Mouse (Mus musculus) forebrain, embryonic 15.5 days (tissue): ENCODE results near the gene Pkm. TPM values are rescaled to one million over a fixed set of nuclear protein-coding genes. Genes with fewer than 3 reads are reported as not detected.

ENCODE experiments used
- ATAC-seq: fragments of 200-750 bp; cut with Nextera tagmentation; replicated peaks from 2 replicates; pipeline ENCODE4 v1.8.0; 2017; ENCODE audit warnings: mild to moderate bottlenecking, moderate TSS enrichment, moderate library complexity
- H3K27ac ChIP-seq: fragments of 300-500 bp; sonication (generic); replicated peaks from 2 replicates; pipeline ENCODE4 v1.5.1; 2015; ENCODE audit warnings: mild to moderate bottlenecking, inconsistent platforms
- H3K27me3 ChIP-seq: fragments of 300-500 bp; sonication (generic); 2 replicates; pipeline ENCODE4 v1.6.1; 2015; ENCODE audit warnings: inconsistent platforms
- H3K36me3 ChIP-seq: fragments of 300-500 bp; sonication (generic); 2 replicates; pipeline ENCODE4 v1.6.1; 2015; ENCODE audit warnings: mild to moderate bottlenecking, inconsistent platforms
- H3K4me1 ChIP-seq: fragments of 300-500 bp; sonication (generic); 2 replicates; pipeline ENCODE4 v1.6.1; 2015; ENCODE audit warnings: inconsistent platforms
- H3K4me2 ChIP-seq: fragments of 300-500 bp; sonication (generic); replicated peaks from 2 replicates; pipeline ENCODE4 v1.6.1; 2015; ENCODE audit warnings: mild to moderate bottlenecking, inconsistent platforms
- H3K4me3 ChIP-seq: fragments of 300-500 bp; sonication (generic); 2 replicates; pipeline ENCODE4 v1.5.1; 2015; ENCODE audit warnings: mild to moderate bottlenecking, inconsistent platforms
- H3K9ac ChIP-seq: fragments of 300-500 bp; sonication (generic); replicated peaks from 2 replicates; pipeline ENCODE4 v1.6.1; 2015; ENCODE audit warnings: mild to moderate bottlenecking, inconsistent platforms
- H3K9me3 ChIP-seq: fragments of 300-500 bp; sonication (generic); 2 replicates; pipeline ENCODE4 v1.6.1; 2016; ENCODE audit warnings: inconsistent platforms
- WGBS: fragments of 180-500 bp; shearing (Covaris S2); methylation state at CpG from one replicate; pipeline ENCODE4 v1.1.7; 2015; ENCODE audit warnings: mixed read lengths; 5-methylcytosine and 5-hydroxymethylcytosine counted together
- polyA plus RNA-seq: library from polyadenylated mRNA; unstranded; fragments of >200 nt; fragmentation: Nextera tagmentation; extraction: Ambion mirVana; gene quantifications from 2 replicates; pipeline ENCODE4 v1.2.1, GENCODE M21; 2015

Pkm gene
- polyA plus RNA-seq, 1 experiment from 2014 or later: 1,184 TPM

DNA sequence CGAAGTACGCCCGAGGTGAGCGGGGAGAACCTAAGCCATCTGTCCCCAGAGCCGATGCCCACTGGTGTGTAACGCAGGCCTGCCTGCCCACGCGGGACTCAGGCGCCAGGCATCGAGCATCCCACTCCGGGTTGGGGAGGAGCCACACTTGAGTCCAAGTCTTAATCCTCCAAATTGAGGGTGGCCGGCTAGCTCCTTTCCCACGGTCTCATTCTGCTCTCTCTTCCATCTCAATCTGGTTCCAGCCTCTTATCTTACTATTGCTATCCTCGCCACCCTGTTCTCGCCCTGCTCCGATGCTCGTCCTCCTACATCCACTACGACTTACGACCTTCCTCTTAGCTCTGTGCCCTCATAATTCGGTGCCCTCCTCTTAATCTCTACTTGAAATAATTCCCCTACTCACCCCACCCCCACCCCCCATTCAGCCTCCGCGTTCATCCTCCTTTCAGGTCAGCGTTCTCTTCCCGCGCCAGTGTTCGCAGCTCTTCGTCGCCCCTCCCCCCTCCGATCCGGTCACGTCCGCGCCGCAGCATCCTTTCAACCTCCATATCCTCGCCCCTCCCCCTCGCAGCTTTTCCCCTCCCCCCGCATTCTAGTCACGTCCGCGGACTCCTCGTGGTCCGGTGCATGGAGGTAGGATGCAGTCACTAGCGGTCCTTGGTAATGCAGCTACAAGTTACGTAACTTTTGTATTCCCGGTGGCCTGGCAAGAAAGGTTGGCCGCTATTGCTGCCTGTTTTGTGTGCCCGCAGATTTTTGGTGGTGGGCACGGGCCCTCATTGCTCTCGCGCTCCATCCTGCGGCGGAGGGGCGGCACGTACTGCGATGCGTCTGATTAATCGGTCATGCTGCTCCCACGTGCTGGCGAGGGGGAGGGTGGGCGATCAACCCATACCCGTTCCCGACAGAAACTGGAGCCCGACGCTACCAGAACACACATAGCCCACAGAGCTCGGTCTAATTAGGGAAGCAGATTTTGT is 758 bp downstream of the Pkm start:
- ATAC-seq: peak; percentile 72
- Histone ChIP-seq H3K4me3 (peak overlapping the region; percentile 93), H3K27me3 (no peaks in the 10 kb centered on the region), H3K4me2 (peak overlapping the region; percentile 77), H3K9ac (peak overlapping the region; percentile 90), H3K9me3 (no peaks in the 10 kb centered on the region), H3K4me1 (peaks cover 44% of the 10 kb centered on the region), H3K36me3 (peaks cover 5% of the 10 kb centered on the region), H3K27ac (peak overlapping the region; percentile 98)
- WGBS: under 1% methylated on average over 65 of the region's 65 CpGs

- Histone ChIP-seq H3K36me3 (0 out of 2 replicates have a peak, but pooled peaks cover 2% of the 10 kb centered on the region), H3K27me3 (no peaks in the 10 kb centered on the region), H3K9me3 (no peaks in the 10 kb centered on the region), H3K9ac (peak overlapping the region; percentile 90), H3K27ac (peak overlapping the region; percentile 98), H3K4me1 (peaks cover 46% of the 10 kb centered on the region), H3K4me2 (peak overlapping the region; percentile 77), H3K4me3 (peak overlapping the region; percentile 93)
- no peak for ATAC-seq
- 1% methylated on average over 4 of the region's 4 CpGs for WGBS
Observed at GRCm38 (mm10) chr9:59658146-59658545, 2.0 kb downstream of the Pkm start.

DNA sequence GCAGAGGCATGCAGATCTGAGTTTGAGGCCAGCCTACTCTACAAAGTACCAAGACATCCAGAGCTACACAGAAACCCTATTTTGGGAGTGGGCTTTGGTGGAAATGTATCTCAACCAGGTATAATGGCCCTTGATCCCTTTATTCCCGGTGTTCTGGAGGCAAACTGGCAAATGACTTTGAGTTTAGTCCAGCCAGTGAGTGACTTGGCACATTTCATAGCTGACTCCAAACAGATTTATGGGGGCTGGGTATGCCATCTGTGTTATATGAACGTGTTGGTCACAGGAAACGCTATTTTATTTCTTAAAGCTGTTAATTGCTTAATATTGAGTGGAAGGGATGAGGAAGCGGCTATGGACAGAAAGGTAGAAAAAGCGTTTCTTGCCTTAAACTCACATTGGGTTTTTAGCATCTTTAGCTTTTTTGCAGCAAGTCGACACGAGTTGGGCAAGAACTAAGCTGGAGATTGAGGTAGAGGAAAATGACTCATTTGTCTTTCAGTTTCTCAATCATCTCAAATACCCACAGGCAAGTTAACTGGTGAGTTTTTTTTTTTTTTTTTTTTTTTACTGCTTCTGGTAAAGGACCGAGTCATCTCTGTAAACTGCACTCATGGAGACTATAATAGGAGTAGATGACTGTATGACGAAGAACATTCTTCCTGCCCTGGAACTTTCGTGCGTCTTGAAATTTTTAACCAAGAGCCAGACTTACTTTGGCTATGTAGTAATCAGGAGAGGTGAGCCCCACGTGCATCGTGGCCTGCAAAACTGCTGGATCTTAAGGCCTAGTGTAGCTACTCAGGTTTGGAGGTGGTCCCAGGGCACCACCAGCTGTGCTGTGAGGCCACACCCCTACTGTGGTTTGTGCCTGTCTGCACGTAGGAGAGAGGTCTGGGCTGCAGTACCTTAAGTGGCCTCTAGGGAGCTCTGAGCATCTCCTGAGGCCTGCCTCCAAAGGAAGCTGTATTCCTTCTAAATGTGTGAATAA is 3.2 kb downstream of the Pkm start:
- 15% methylated on average over 14 of the region's 14 CpGs for WGBS
- H3K27ac ChIP-seq: peak overlapping the region; percentile 98
- ATAC-seq: no peak
- peak overlapping the region; percentile 93 for H3K4me3 ChIP-seq
- peaks cover 2% of the 10 kb centered on the region; the same call in 1 of the 2 replicates for H3K36me3 ChIP-seq
- peaks cover 58% of the 10 kb centered on the region for H3K4me1 ChIP-seq
- H3K9me3 ChIP-seq: no peaks in the 10 kb centered on the region
- H3K27me3 ChIP-seq: no peaks in the 10 kb centered on the region
- H3K4me2 ChIP-seq: peak overlapping the region; percentile 77
- H3K9ac ChIP-seq: peak overlapping the region; percentile 90; the same call in 1 of the 2 replicates

DNA sequence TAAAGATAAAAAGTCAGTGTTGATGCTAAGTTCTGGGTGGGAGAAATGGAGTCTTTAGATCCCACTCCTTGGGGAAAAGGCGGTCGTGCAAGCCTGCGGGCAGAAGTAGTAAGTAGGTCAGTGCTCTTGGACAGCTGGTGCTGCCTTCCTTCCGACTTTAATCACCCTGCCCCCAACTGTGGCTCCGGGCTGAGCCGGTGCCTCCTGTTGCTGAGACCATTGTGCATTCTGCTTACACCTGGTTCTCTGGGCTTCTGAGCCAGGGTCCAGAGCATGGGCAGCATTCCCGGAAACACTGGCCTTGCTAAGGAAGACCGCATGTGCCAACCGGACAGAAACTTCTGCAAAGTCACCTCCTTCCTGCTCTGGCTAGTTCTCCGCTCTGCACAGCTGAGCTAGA is 4.3 kb downstream of the Pkm start:
- 48% methylated on average over 10 of the region's 10 CpGs for WGBS
- Histone ChIP-seq H3K9ac (0 out of 2 replicates have a peak overlapping the region, but pooled peaks have one; percentile 8), H3K4me2 (no peak overlapping the region; the same call in 1 of the 2 replicates), H3K9me3 (no peaks in the 10 kb centered on the region), H3K27me3 (no peaks in the 10 kb centered on the region), H3K36me3 (peaks cover 7% of the 10 kb centered on the region), H3K4me3 (no peak overlapping the region), H3K27ac (peak overlapping the region; percentile 98), H3K4me1 (peaks cover 60% of the 10 kb centered on the region)
- no peak for ATAC-seq

DNA sequence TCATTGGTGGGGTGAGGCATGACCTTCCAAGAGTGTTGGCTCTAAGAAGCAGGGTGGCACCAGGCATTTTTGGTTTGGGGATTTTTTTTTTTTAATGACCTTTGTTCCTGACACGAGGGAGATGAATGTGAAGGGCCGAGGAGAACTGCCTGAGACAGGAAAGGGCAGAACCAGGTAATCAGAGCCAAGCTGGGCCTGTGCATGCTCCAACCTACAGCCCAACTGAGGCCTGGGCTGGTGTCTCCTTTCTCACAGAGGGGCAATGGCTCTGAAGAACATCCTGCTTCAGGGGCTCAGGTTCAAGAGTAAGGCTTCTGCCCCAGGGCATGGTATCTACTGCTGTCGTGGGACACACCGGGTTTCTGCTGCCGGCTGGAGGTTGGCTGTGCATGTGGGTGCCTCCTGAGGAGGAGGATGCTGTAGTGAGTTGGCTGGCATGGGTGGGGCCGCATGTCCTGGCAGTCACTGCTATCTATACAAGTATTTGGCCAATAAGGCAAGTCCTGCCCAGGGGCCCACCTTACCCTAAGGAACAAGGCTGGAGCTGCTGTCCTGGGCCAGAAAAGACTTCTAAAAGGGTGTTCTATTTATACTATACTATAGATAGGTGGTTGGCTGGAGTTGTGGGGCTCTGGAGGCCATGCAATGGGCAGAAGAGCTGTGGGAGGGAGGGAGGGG is 5.3 kb downstream of the Pkm start:
- Histone ChIP-seq H3K27ac (no peak overlapping the region), H3K27me3 (no peaks in the 10 kb centered on the region), H3K9me3 (no peaks in the 10 kb centered on the region), H3K4me2 (no peak overlapping the region), H3K9ac (no peak overlapping the region), H3K4me3 (no peak overlapping the region), H3K4me1 (peaks cover 57% of the 10 kb centered on the region), H3K36me3 (peaks cover 17% of the 10 kb centered on the region)
- no peak for ATAC-seq
- 64% methylated on average over 6 of the region's 6 CpGs for WGBS

- no peak for ATAC-seq
- H3K9me3 ChIP-seq: no peaks in the 10 kb centered on the region
- H3K27me3 ChIP-seq: no peaks in the 10 kb centered on the region
- no peak overlapping the region for H3K4me3 ChIP-seq
- peaks cover 54% of the 10 kb centered on the region for H3K4me1 ChIP-seq
- WGBS: 77% methylated on average over 7 of the region's 7 CpGs
- H3K9ac ChIP-seq: no peak overlapping the region
- no peak overlapping the region for H3K4me2 ChIP-seq
- no peak overlapping the region for H3K27ac ChIP-seq
- H3K36me3 ChIP-seq: peaks cover 34% of the 10 kb centered on the region
Observed at GRCm38 (mm10) chr9:59663226-59663625, 7.1 kb downstream of the Pkm start.

DNA sequence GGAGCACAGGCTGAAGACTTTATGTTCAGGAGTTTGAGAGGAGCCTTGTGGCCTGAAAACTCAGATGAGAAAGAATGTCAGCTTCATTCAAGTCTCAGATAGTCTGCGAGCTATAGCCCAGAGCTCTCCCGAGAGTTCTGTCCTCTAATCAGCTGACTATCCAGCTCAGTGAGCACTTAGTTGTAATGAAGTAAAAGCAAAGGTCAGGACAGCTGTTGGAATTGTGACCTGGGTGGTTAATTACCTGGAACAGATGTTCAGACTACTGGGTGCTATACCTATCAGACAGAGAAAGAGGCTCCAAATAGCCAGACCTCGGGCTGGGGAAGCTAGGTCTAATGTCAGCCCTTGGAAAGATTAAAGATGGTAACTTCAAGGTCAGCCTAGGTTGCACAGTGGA is 7.8 kb downstream of the Pkm start:
- 54% methylated on average over 3 of the region's 3 CpGs for WGBS
- Histone ChIP-seq H3K4me1 (peaks cover 47% of the 10 kb centered on the region), H3K27ac (no peak overlapping the region), H3K4me3 (no peak overlapping the region), H3K9me3 (no peaks in the 10 kb centered on the region), H3K9ac (no peak overlapping the region), H3K36me3 (peaks cover 42% of the 10 kb centered on the region), H3K4me2 (no peak overlapping the region), H3K27me3 (no peaks in the 10 kb centered on the region)
- ATAC-seq: no peak

DNA sequence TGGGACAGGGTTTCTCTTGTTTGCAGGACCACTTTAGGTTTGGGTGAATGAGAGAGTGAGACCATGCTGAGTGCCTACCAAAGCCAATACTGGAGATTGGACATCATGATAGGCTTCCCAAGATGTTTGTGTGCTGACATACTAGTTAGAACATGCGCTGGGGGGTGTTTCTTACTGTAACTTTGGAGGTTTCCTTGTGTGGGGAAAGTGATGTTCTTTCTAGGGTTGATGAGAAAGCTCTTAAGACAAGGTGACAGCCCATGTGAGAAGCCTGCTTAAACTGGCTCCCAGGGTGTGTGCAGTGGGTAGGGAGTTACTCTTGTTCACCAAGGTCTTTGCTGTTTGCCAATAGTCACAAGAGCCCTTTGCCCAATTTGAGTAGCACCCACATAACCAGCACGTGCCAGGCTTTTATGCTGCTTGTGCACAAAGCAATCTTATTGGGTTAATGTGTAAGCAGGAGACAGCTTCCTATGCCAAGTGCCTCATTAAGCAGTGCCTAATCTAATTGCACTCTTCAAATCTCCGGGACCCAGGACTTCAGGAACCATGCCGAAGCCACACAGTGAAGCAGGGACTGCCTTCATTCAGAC is 8.6 kb downstream of the Pkm start:
- Histone ChIP-seq H3K27me3 (no peaks in the 10 kb centered on the region), H3K36me3 (peaks cover 50% of the 10 kb centered on the region), H3K27ac (no peak overlapping the region), H3K4me2 (no peak overlapping the region), H3K4me3 (no peak overlapping the region), H3K9me3 (no peaks in the 10 kb centered on the region), H3K4me1 (peaks cover 39% of the 10 kb centered on the region), H3K9ac (no peak overlapping the region)
- ATAC-seq: no peak
- WGBS: 44% methylated on average over 4 of the region's 4 CpGs

GRCm38 (mm10) chr9:59666016-59666415 is 9.8 kb downstream of the Pkm start:
- Histone ChIP-seq H3K4me2 (no peak overlapping the region), H3K4me1 (peaks cover 26% of the 10 kb centered on the region), H3K27me3 (no peaks in the 10 kb centered on the region), H3K27ac (no peak overlapping the region), H3K36me3 (peaks cover 62% of the 10 kb centered on the region), H3K9me3 (no peaks in the 10 kb centered on the region), H3K4me3 (no peak overlapping the region), H3K9ac (no peak overlapping the region)
- no peak for ATAC-seq
- WGBS: 92% methylated on average over 8 of the region's 8 CpGs

GRCm38 (mm10) chr9:59666813-59667212 is 10.6 kb downstream of the Pkm start:
- ATAC-seq: no peak
- Histone ChIP-seq H3K36me3 (peaks cover 68% of the 10 kb centered on the region), H3K4me1 (peaks cover 19% of the 10 kb centered on the region), H3K4me3 (no peak overlapping the region), H3K4me2 (no peak overlapping the region), H3K9me3 (no peaks in the 10 kb centered on the region), H3K27ac (peak overlapping the region; percentile 2; the same call in 1 of the 2 replicates), H3K27me3 (no peaks in the 10 kb centered on the region), H3K9ac (no peak overlapping the region)
- WGBS: 89% methylated on average over 1 of the region's 1 CpGs

- ATAC-seq: peak; percentile 57; the same call in 1 of the 2 replicates
Observed at GRCm38 (mm10) chr9:59667250-59667649, 11.1 kb downstream of the Pkm start.

More at GRCm38 (mm10) chr9:59667250-59667649, 11.1 kb downstream of the Pkm start:
- Histone ChIP-seq H3K27ac (peak overlapping the region; percentile 2; the same call in 1 of the 2 replicates), H3K4me3 (no peak overlapping the region), H3K4me1 (peaks cover 19% of the 10 kb centered on the region), H3K9me3 (no peaks in the 10 kb centered on the region), H3K4me2 (no peak overlapping the region), H3K9ac (no peak overlapping the region), H3K36me3 (peaks cover 72% of the 10 kb centered on the region), H3K27me3 (no peaks in the 10 kb centered on the region)
- 64% methylated on average over 4 of the region's 4 CpGs for WGBS
